Mouse (Mus musculus) cerebellum, adult 2 months (tissue): Measurements from ENCODE around the gene Tph1.

Experiments used
- CTCF ChIP-seq: fragments of 200-500 bp; IDR thresholded peaks from 2 replicates; pipeline ENCODE4 v1.5.1; 2011; ENCODE audit warnings: low read depth, mild to moderate bottlenecking, control low read depth, low read length, moderate library complexity, borderline replicate concordance; ENCODE audit not compliant: insufficient read depth
- POLR2A ChIP-seq: fragments of 200-500 bp; IDR thresholded peaks from 2 replicates; pipeline ENCODE4 v1.6.1; 2011; ENCODE audit warnings: low read length, control low read depth, borderline replicate concordance; ENCODE audit not compliant: insufficient read depth

- TF ChIP-seq CTCF (no peak), POLR2A (no peak)
Observed at GRCm38 (mm10) chr7:46675061-46675460, 2.7 kb upstream of the Tph1 start.
